Mouse (Mus musculus): ENCODE results near the gene Gpx1. TPM values are rescaled to one million over a fixed set of nuclear protein-coding genes. Genes with fewer than 3 reads are reported as not detected.
A peak's percentile ranks its signal among the peaks of the same experiment; 100 is the strongest.
"Not testable (repeated sequence)": the region's sequence is repeated elsewhere in the genome, so short reads cannot be mapped to it uniquely, and the experiment has no call there.

The Gpx1 gene
- 4,218 and 4,387 TPM in 2 replicates for total RNA-seq (2015; ENCODE audit: low replicate concordance)
- 2,703 and 2,741 TPM in 2 replicates for total RNA-seq (2017; ENCODE audit: low replicate concordance)

DNA sequence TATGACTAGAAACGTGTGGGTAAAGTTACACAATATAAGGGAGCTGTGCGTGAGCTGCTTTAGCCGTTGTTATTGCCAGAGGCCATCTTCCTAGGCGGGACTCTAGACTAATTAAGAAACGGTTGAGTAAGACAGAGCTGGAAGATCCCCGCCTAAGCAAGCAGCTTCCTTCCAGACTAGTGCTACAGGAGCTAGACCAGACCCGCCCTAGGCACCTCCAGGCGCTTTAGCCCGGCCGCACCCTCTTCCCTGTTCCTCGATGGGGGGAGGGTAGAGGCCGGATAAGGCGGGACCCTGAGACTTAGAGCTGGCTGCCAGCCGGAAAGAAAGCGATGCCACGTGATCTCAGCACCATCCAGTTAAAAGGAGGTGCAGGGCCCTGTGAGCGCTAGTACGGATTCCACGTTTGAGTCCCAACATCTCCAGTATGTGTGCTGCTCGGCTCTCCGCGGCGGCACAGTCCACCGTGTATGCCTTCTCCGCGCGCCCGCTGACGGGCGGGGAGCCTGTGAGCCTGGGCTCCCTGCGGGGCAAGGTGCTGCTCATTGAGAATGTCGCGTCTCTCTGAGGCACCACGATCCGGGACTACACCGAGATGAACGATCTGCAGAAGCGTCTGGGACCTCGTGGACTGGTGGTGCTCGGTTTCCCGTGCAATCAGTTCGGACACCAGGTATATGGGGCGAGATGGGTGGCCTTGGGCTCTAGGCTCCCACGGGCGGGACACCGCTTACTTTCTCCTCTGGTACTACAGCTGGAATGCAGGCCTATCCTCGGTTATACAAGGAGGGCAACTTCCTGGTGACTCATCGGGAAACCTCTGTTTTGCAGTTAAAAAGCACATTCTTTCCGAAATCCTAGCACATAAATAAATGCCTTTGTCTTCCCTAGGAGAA lies at the start of gene Gpx1:
Gene Gpx1, plus strand, starts transcription at position 18 of the 896 bp plus-strand sequence.
- ATAC-seq (replicated peaks; ENCODE audit: low FRiP score, poor library complexity, severe bottlenecking), result peak; percentile 76

DNA sequence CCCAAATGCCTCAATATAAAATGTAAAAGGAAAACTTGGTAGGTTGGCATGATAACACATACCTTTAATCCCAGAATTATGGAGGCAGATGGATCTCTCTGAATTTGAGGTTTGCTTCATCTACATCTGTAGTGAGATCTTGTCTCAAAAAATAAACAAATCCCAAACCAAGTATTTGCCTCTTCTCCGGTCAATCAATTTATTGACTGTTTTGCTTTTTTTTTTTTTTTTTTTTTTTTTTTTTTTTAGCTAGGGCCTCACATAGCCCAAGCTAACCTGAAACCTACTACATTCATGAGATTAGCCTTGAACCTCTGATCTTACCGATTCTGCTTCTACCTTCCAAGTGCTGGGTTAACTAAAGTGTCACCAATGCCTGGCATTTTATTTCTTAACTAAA lies 49.4 kb upstream of the Gpx1 start:
- no peak for ATAC-seq (replicated peaks; ENCODE audit: low FRiP score, poor library complexity, severe bottlenecking)

DNA sequence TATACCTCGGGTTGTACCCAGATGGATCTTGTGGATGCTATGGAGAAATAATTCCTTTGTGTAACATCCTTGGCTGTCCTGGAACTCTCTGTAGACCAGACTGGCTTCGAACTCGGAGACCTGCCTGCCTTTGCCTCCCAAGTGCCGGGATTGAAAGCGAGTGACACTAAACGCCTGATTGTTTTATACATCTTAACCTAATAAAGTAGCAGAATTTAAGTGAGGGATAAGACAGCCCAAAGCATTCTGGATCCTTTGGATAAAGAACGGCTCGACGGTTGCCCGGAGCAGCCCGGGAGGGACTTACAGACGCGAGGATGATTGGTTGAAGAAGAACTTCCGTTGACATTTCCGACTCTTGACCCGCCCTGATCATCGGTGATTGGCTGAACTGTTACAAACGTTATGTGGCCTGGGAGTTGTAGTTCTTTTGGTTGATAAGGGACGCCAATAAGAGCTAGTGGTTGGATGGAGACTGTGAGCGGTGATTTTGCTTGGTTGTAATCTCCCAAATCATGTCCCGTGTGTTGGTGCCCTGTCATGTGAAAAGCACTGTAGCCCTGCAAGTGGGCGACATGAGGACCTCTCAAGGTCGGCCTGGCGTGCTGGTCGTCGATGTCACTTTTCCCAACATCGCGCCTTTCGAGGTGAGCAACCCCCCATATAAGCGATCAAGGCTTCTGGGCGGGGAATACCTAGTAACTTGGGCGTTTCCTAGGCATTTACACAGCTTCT lies 48.5 kb upstream of the Gpx1 start, which contains the start of gene Nicn1:
Gene Nicn1, plus strand, starts transcription at position 414 of the 735 bp plus-strand sequence.
- peak; percentile 100 for ATAC-seq (replicated peaks; ENCODE audit: low FRiP score, poor library complexity, severe bottlenecking)

DNA sequence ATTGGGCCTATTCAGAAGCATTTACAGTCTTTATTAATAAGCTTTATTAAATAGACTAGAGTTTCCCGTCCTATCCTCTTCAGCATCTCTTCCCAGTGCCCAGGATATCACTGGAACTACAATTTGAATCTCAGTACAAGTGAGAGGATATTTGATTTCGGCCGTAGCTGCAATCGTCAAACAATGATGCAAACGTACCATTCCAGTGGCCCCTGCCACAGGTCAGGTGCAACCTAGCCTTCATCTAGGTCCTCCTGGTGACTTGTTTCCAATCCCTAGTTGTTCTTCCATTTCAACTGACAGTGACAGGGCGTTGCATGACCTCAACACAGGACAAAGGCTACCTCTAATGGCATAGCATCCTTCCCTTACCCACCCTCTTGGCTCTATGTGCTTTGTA lies 47.9 kb upstream of the Gpx1 start:
- no peak for ATAC-seq (replicated peaks; ENCODE audit: low FRiP score, poor library complexity, severe bottlenecking)

DNA sequence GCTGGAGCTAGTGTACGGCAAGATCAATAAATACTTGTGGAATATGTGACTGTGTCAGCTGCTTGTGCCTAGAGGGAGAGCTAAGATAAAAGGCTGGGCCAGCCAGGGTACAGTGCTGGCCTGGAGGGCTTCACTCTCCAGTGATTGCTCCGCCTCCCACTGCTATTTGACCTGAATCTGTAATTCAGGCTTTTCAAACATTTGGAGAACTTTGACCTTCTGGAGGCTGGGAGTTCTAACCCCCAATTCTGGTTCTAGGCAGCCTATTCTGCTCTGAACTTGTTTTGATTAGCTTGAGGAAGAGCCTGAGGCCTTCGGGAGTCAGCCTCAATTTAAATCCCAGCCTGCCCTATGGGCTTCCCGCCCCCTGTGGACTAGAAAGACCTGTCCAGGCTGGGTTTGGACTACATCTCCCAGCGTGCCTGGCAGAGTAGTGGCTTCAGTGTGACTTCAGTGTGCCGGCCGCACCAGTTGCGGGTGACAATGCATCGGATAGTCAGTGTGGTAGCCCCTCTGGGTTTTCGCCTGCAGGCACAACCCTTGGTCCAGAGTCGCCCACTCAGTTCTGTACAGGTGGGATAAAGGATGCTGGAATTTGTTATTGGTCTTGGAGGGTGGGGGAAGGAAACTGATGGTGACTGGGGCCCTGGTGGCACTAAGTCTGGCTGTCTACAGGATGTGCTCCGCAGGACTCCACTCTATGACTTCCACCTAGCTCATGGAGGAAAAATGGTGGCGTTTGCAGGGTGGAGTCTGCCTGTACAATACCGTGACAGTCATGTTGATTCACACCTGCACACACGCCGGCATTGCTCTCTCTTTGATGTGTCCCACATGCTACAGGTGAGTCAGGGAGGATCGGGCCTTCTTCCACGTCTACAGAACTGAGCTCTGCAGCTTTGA lies 42.0 kb upstream of the Gpx1 start, which contains the start of gene Amt:
Gene Amt, plus strand, starts transcription at position 401 of the 903 bp plus-strand sequence.
- ATAC-seq (replicated peaks; ENCODE audit: low FRiP score, poor library complexity, severe bottlenecking), result no peak

DNA sequence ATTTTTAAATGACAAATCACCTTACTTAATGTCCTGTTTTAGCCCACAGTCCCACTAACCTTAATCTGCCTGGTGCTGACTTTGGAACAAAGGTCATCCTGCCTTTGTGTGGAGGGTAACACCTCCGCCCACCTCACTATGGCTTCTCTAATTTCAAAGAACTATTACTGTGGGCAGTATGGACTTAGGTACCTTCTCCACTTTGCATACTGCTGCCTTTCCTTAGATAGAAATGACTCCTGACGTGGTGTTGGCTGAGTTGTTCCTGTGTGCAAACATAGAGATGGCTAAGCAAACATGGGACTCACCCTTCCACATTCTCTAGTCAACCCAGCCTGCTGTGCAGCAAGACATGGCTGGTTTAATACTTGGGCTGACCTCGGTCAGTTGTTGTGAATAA lies 36.9 kb upstream of the Gpx1 start:
- ATAC-seq (replicated peaks; ENCODE audit: low FRiP score, poor library complexity, severe bottlenecking), result no peak

DNA sequence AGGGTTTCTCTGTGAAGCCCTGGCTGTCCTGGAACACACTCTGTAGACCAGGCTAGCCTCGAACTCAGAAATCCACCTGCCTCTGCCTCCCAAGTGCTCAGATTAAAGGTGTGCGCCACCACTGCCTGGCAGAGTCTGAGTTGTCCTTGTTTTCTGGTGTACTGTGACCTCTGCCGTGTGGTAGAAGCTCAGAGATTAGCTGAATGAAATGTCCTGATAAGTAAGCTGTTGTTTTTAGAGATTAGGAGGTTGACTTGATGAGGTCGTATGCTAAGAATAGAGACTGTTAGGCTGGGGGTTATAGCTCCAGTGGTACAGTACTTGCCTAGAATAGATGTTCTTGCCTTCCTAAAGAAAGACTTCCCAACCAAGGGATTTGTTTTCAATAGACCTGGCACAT lies 34.0 kb upstream of the Gpx1 start:
- ATAC-seq (replicated peaks; ENCODE audit: low FRiP score, poor library complexity, severe bottlenecking), result no peak

DNA sequence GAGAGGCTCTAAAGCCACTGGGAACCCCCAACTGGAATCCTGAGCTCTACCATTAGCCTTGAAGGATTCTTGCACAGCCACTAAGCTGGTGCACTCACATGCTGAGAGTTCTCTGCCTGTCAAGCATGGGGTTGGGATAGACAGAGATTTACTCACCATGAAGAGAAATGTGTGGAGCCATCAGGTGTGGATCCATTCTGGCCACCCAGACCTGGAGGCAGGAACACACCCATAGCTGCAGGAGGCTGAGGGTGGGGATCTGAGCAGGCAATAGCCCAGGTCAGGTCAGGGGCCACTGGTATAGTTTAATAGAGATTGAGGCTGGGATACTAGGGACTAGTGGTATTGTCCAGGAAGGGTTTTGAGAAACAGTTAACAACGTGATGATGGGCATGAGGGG lies 33.5 kb upstream of the Gpx1 start:
- ATAC-seq (replicated peaks; ENCODE audit: low FRiP score, poor library complexity, severe bottlenecking), result peak; percentile 42

DNA sequence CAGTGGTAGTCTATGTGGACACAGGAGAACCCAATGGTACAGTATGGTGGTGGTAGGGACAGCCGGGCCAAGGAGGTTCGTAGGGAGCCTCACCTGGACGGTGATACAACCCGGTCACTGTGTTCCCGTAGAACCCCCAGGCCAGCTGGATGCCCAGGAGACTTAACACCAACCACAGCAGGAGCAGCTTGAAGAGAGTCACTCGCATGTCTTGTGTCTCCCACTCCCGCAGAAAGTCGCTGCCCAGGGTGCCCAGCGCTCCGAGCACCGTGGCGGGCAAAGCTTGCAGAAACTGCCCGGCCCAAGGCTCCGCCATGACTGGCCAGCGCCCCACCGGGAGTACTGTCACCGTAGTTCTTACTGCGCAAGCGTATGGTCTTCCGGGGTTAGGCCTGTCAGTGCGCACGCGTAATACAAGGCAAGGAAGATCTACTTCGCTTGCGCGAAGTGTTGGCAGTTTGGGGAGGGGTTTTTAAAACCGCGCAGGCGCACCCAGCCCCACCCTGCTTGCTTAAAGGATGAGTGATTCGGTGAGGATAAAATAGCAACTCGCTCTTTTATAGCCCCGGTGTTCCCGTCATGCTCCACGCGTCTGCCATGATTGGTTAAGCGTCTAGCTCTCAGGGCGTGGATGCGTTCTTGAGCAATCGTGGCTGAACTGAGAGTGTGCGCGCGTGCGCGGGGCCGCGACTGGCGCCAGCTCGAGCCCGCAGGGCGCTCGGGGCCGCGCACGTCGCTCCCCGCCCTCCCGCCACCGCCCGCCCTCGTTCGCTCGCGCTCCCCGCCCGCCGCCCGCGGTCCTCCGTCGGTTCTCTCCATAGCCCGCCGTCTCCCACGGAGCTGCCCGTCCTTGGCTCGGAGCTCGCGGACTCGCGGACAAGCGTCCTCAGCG lies 32.8 kb upstream of the Gpx1 start, which contains the start of the genes Rhoa and Tcta:
Gene Rhoa, plus strand, starts transcription at position 501 of the 892 bp plus-strand sequence.
Gene Tcta, minus strand, starts transcription at position 532 of the 892 bp plus-strand sequence.
- peak; percentile 86 for ATAC-seq (replicated peaks; ENCODE audit: low FRiP score, poor library complexity, severe bottlenecking)

DNA sequence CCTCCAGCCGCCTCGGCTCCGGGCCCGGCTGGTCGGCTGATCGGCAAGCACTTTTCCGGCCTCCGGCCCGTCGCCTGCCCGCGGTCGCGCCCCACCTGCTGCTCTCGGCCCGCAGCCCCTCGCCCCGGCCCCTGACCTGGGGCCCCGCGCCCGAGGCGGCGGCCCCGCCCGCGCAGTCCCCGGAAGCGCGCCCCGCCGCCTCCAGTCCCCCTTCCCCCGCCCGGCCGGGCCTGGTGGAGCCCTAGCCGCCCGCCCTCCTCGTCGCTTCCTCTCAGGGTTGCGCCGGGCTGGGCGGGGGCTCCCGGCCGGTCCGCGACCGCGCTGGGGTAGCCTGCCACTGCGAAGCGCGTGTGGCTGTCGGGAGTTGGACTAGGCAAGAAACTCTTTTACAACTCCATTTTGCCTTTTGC lies 32.1 kb upstream of the Gpx1 start:
- peak; percentile 62 for ATAC-seq (replicated peaks; ENCODE audit: low FRiP score, poor library complexity, severe bottlenecking)

DNA sequence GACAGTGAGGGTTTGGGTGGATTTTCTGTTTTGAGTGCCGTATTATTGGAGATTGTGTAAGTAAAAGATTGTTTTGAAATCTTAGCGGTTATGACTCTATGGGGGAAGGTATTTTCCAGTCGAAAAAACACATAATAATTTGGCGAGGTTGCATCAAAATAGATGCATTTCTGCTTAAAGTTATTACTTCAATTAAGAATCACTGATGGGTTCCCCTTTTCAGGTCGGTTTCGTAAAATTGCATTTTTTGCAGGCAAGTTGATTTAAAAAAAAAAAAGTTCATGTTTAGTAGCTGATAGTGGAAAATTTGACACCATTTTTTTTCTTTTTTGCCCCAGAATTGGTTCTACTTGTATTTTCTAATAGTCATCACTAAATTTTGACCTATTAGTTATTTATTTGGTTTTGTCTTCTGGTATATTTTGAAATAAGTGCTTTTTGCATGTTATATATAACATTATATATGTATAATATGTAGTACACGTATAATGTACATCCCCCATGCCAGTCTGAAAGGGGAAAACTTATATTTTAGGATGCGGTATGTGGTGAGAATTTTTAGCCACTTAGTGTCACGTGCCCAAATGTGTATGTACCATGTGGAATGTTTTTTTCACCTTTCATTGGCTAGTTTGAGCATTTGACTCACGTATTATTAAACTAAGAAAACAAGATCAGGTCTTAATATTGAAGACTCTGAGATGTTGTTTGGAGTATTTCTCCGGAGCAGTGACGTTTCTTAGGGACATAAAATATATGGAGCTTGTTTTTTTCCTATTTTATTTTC lies 31.5 kb upstream of the Gpx1 start:
- ATAC-seq (replicated peaks; ENCODE audit: low FRiP score, poor library complexity, severe bottlenecking), result no peak

DNA sequence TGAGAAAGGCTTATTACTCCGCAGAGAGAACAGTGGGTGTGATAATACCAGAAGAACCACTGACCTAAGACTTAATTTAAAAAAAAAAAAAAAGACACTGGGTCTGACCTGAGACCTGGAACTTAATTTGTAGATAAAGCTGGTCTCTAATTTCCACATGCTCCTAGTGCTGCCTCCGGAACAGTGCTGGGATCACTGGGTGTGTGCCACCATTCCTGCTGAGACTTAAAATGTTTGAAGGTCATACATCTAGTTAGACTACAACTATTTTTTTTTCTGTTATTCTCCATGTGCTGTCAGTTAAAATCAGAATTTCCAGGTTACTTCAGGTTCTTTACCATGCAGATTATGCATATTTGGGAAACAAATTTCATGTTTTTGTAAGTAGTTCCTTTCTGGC lies 30.6 kb upstream of the Gpx1 start:
- ATAC-seq (replicated peaks; ENCODE audit: low FRiP score, poor library complexity, severe bottlenecking), result no peak

DNA sequence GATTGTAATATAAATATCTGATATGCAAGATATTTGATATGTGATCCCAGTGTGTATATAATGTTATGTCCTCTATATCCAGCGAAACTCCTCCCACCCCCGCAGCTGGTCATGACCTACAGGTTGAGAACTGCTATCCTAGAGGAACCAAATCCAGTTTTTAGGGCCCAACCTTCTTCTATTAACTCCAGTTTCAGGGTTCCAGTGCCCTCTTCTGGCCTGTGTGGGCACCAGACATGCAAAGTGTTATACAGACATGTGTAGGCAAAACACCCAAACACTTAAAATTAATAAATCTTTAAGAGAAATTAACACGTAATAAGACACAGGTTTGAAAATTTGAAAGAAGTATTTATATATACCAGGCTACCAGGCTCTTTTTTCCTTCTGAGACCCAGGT lies 21.1 kb upstream of the Gpx1 start:
- 0 out of 2 replicates have a peak, but pooled peaks have one; percentile 59 for ATAC-seq (replicated peaks; ENCODE audit: low FRiP score, poor library complexity, severe bottlenecking)

DNA sequence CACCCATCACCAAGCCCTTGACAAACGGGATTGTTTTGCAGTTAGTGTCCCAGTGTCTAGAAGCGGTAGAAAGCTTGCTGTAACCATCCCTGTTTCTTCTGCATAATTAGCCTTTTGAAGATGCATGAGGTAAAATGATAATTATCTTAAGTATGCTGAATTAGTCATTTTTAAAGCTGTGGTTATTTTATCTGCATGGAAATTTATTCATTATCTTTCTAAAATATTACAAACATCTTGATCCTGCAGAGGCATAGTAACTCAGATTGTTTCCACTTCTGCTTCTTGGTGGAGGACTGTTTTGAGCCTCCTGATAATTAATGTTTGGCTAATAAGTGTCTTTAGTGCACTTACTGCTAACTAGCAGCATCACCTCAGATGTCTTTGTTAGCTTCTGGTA lies 20.2 kb upstream of the Gpx1 start:
- no peak for ATAC-seq (replicated peaks; ENCODE audit: low FRiP score, poor library complexity, severe bottlenecking)

DNA sequence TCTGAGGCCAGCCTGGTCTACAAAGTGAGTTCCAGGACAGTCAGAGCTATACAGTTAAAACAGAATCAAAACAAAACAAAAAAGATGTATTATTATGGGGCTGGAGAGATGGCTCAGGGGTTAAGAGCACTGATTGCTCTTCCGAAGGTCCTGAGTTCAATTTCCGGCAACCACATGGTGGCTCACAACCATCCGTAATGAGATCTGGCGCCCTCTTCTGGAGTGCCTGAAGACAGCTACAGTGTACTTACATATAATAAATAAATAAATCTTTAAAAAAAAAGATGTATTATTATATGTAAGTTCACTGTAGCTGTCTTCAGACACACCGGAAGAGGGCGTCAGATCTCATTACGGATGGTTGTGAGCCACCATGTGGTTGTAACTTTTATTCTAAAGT lies 16.6 kb upstream of the Gpx1 start:
- ATAC-seq (replicated peaks; ENCODE audit: low FRiP score, poor library complexity, severe bottlenecking), result not testable (repeated sequence)

DNA sequence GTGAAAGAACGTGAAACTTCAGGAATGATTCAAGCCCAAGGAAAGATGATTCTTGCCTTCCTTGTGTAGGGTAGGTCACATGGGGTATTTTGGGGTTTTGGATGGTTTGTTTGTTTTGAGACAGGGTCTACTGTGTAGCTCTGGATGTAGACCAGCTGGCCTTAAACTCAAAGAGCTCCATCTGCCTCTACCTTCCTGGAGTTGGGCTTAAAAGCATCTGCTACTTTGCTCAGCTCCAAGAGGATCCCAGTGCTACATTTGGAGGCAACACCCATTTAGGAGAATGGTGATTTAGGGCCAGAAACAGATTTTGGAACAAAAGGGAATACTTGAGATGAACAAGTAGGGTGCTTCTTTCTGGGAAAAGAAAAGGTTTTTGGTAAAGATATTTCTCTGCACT lies 13.9 kb upstream of the Gpx1 start:
- ATAC-seq (replicated peaks; ENCODE audit: low FRiP score, poor library complexity, severe bottlenecking), result no peak

DNA sequence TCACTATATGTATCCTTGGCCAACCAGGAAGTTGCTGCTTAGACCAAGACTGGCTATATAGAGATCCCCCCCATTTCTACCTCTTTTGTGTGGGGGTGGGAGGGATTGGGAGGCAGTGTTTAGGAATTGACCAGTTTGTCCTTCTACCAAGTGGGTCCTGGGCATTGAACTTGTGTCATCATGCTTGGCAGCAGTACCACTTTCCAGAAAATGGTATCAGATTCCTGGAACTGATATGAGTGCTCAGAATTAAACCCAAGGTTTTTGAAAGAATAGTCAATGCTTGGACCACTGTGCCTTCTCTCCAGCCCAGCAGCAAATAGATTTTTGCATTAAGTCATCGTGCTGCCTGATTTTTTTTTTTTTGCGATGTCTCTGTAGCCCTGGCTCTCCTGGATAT lies 12.9 kb upstream of the Gpx1 start:
- no peak for ATAC-seq (replicated peaks; ENCODE audit: low FRiP score, poor library complexity, severe bottlenecking)

All from erythroid progenitor cell, adult 5-6 weeks (primary cell).